Mouse (Mus musculus) forebrain, embryonic 15.5 days (tissue): ENCODE results near the gene Hnrnpa1. TPM values are rescaled to one million over a fixed set of nuclear protein-coding genes. Genes with fewer than 3 reads are reported as not detected.
"Not testable (repeated sequence)": the region's sequence is repeated elsewhere in the genome, so short reads cannot be mapped to it uniquely, and the experiment has no call there.

Source experiments
- ATAC-seq: fragments of 200-750 bp; cut with Nextera tagmentation; replicated peaks from 2 replicates; pipeline ENCODE4 v1.8.0; 2017; ENCODE audit warnings: mild to moderate bottlenecking, moderate TSS enrichment, moderate library complexity
- H3K27ac ChIP-seq: fragments of 300-500 bp; sonication (generic); replicated peaks from 2 replicates; pipeline ENCODE4 v1.5.1; 2015; ENCODE audit warnings: mild to moderate bottlenecking, inconsistent platforms
- H3K27me3 ChIP-seq: fragments of 300-500 bp; sonication (generic); 2 replicates; pipeline ENCODE4 v1.6.1; 2015; ENCODE audit warnings: inconsistent platforms
- H3K36me3 ChIP-seq: fragments of 300-500 bp; sonication (generic); 2 replicates; pipeline ENCODE4 v1.6.1; 2015; ENCODE audit warnings: mild to moderate bottlenecking, inconsistent platforms
- H3K4me1 ChIP-seq: fragments of 300-500 bp; sonication (generic); 2 replicates; pipeline ENCODE4 v1.6.1; 2015; ENCODE audit warnings: inconsistent platforms
- H3K4me2 ChIP-seq: fragments of 300-500 bp; sonication (generic); replicated peaks from 2 replicates; pipeline ENCODE4 v1.6.1; 2015; ENCODE audit warnings: mild to moderate bottlenecking, inconsistent platforms
- H3K4me3 ChIP-seq: fragments of 300-500 bp; sonication (generic); 2 replicates; pipeline ENCODE4 v1.5.1; 2015; ENCODE audit warnings: mild to moderate bottlenecking, inconsistent platforms
- H3K9ac ChIP-seq: fragments of 300-500 bp; sonication (generic); replicated peaks from 2 replicates; pipeline ENCODE4 v1.6.1; 2015; ENCODE audit warnings: mild to moderate bottlenecking, inconsistent platforms
- H3K9me3 ChIP-seq: fragments of 300-500 bp; sonication (generic); 2 replicates; pipeline ENCODE4 v1.6.1; 2016; ENCODE audit warnings: inconsistent platforms
- WGBS: fragments of 180-500 bp; shearing (Covaris S2); methylation state at CpG from one replicate; pipeline ENCODE4 v1.1.7; 2015; ENCODE audit warnings: mixed read lengths; 5-methylcytosine and 5-hydroxymethylcytosine counted together
- polyA plus RNA-seq: library from polyadenylated mRNA; unstranded; fragments of >200 nt; fragmentation: Nextera tagmentation; extraction: Ambion mirVana; gene quantifications from 2 replicates; pipeline ENCODE4 v1.2.1, GENCODE M21; 2015

The Hnrnpa1 gene
- polyA plus RNA-seq, 1 experiment from 2014 or later: 995 TPM

DNA sequence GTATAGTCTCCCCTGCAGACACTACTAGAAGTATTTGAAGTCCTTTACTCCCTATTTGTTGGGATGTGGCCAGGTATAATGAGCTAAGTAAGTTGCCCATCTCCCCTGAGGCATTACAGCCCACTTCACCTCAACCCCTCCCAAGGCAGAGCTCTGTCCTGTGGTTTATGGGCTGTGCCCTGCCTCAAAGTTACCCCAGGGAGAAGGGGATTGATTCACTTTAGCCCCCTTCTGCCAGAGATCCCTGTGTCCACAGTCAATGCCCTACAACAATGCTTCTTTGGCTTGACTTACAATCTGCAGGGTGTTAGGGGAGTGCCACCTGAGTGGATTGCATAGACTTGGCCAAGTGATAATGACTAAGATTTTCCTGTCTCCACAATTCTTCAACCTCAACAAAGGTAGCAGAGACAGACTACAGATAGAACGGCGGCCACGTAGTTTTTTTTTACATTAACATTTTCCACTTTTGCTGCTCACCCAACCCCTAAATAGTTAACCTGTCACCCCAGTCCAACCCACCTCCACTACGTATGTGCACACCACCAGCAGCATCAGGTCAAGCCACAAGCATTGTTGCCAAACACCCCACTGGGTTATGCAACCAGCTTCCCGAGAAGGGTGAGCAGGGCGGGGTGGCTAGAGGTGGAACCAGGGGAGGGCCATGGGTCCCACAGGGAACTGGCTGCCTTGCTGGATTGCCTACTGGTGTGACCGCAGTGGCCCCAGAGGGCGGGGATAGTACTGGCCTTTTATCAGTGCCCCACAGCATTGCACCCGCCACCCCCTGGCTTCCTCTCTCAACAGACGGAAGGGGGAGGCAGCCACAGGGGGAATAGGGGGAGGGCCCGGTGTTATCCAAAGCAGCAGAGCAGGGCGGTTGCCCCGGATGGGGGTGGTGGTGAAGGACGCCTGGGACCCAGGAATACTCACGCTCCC is 17.8 kb downstream of the Hnrnpa1 start, which contains the start of gene Nfe2:
TSS of gene Nfe2 (minus strand) at position 614 of the 939 bp plus-strand sequence.
- 15% methylated on average over 15 of the region's 15 CpGs for WGBS
- Histone ChIP-seq H3K27me3 (peaks cover 5% of the 10 kb centered on the region; the same call in 1 of the 2 replicates), H3K9me3 (no peaks in the 10 kb centered on the region), H3K36me3 (no peaks in the 10 kb centered on the region), H3K4me3 (no peak within 1 kb of the TSS), H3K4me2 (no peak within 1 kb of the TSS), H3K27ac (no peak within 1 kb of the TSS), H3K9ac (no peak within 1 kb of the TSS), H3K4me1 (peaks cover 6% of the 10 kb centered on the region)
- no peak for ATAC-seq

GRCm38 (mm10) chr15:103259162-103259561 is 18.9 kb downstream of the Hnrnpa1 start:
- Histone ChIP-seq H3K36me3 (no peaks in the 10 kb centered on the region), H3K4me3 (no peak overlapping the region), H3K4me1 (peaks cover 6% of the 10 kb centered on the region), H3K27ac (no peak overlapping the region), H3K27me3 (peaks cover 5% of the 10 kb centered on the region; the same call in 1 of the 2 replicates), H3K4me2 (no peak overlapping the region), H3K9me3 (no peaks in the 10 kb centered on the region), H3K9ac (no peak overlapping the region)
- 88% methylated on average over 5 of the region's 5 CpGs for WGBS
- no peak for ATAC-seq

- ATAC-seq: no peak
- WGBS: 69% methylated on average over 1 of the region's 1 CpGs
- H3K4me3 ChIP-seq: no peak overlapping the region
- H3K27me3 ChIP-seq: peaks cover 5% of the 10 kb centered on the region; the same call in 1 of the 2 replicates
- no peak overlapping the region for H3K9ac ChIP-seq
- H3K36me3 ChIP-seq: no peaks in the 10 kb centered on the region
- no peak overlapping the region for H3K4me2 ChIP-seq
- H3K27ac ChIP-seq: no peak overlapping the region
- H3K4me1 ChIP-seq: peaks cover 4% of the 10 kb centered on the region
- H3K9me3 ChIP-seq: no peaks in the 10 kb centered on the region
Observed at GRCm38 (mm10) chr15:103259989-103260388, 19.8 kb downstream of the Hnrnpa1 start.

- WGBS: 93% methylated on average over 2 of the region's 2 CpGs
- no peaks in the 10 kb centered on the region for H3K9me3 ChIP-seq
- H3K27ac ChIP-seq: no peak overlapping the region
- ATAC-seq: no peak
- H3K4me2 ChIP-seq: no peak overlapping the region
- no peaks in the 10 kb centered on the region for H3K36me3 ChIP-seq
- no peaks in the 10 kb centered on the region for H3K27me3 ChIP-seq
- H3K4me1 ChIP-seq: no peaks in the 10 kb centered on the region
- no peak overlapping the region for H3K4me3 ChIP-seq
- H3K9ac ChIP-seq: no peak overlapping the region
Observed at GRCm38 (mm10) chr15:103264794-103265193, 24.6 kb downstream of the Hnrnpa1 start.

- 79% methylated on average over 4 of the region's 4 CpGs for WGBS
- no peaks in the 10 kb centered on the region for H3K9me3 ChIP-seq
- H3K27ac ChIP-seq: no peak overlapping the region
- no peak overlapping the region for H3K4me2 ChIP-seq
- no peak overlapping the region for H3K4me3 ChIP-seq
- H3K9ac ChIP-seq: no peak overlapping the region
- no peaks in the 10 kb centered on the region for H3K27me3 ChIP-seq
- H3K36me3 ChIP-seq: no peaks in the 10 kb centered on the region
- peaks cover 9% of the 10 kb centered on the region for H3K4me1 ChIP-seq
- no peak for ATAC-seq
Observed at GRCm38 (mm10) chr15:103268903-103269302, 28.7 kb downstream of the Hnrnpa1 start.

DNA sequence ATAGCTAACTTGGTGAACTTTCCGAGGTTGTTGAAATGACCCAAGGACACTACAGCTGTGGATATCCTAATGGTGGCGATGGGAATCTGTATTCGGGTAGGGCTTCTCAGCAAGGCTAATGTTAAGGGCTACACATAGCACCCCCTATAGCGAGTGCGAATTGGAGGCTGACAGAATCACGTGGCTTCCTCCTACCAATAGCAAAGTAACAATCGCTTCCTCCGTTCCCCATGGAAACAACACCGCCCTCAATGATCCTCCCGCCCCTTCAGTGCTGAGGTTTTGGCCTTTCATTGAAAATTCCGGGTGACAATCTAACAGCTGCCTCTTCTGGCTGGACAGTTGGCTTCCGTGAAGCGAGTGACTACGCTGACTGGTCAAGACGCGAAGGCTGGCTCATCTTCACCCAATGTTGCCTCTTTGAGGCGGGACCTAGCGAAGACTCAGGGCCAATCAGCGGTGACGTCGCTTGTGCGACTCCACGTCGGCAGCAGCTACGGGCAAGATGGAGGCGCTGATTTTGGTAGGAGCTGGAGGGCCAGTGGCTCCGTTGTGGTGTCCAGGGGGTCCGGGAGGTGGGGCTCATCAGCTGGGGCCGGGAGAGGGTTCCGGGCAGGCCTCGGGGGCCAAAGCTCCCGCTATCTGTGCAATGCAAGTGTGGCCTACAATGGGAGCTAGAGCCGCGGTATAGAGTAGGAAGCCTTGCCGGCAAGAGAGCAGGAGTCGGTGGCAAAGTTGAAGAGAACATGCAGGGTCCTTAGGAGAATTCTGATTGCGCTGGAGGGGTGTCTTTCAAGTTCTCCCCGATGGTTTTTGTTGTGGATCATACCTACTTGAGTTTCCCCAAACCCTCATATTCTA is 32.4 kb downstream of the Hnrnpa1 start, which contains the start of gene Copz1:
TSS of gene Copz1 (plus strand) at position 296 of the 861 bp plus-strand sequence.
- Histone ChIP-seq H3K4me1 (peaks cover 18% of the 10 kb centered on the region), H3K9me3 (no peaks in the 10 kb centered on the region), H3K4me2 (peak within 1 kb of the TSS; percentile 77), H3K27me3 (no peaks in the 10 kb centered on the region), H3K27ac (peak within 1 kb of the TSS; percentile 72), H3K4me3 (peak within 1 kb of the TSS; percentile 85), H3K9ac (peak within 1 kb of the TSS; percentile 83), H3K36me3 (no peaks in the 10 kb centered on the region)
- ATAC-seq: peak; percentile 100
- WGBS: under 1% methylated on average over 38 of the region's 38 CpGs

DNA sequence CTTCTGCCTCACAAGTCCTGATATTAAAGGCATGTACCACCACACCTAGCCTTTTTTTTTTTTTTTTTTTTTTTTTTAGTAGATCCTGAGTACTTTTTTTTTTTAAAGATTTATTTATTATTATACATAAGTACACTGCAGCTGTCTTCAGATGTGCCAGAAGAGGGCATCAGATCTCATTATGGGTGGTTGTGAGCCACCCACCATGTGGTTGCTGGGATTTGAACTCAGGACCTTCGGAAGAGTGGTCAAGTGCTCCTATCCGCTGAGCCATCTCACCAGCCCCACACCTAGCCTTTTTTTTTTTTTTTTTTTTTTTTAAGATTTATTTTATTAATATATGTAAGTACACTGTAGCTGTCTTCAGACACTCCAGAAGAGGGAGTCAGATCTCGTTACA is 35.7 kb downstream of the Hnrnpa1 start:
- WGBS: 91% methylated on average over 3 of the region's 3 CpGs
- not testable (repeated sequence) for H3K36me3 ChIP-seq, H3K4me2 ChIP-seq, H3K27me3 ChIP-seq, H3K9ac ChIP-seq, H3K9me3 ChIP-seq, H3K4me3 ChIP-seq, ATAC-seq, H3K27ac ChIP-seq
- peaks cover 18% of the 10 kb centered on the region for H3K4me1 ChIP-seq

DNA sequence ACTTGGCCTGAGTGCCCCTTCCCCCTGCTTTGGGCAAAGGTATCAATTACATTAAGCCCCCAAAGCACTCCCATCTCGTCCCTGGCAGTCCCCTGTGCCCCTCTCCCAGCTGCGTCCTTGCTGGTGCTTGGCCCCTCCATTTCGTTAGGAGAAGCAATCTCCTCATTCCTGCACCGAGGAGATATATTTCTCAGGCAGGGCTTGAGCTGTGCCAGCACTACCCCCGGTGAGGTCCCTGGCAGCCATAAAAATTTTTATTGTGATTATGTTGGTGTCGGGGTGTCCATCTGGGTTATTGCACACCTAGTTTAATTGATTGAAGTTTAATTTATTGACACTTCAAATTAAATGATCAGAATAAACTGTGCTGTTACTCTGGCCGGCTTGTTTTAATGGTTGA is 37.7 kb downstream of the Hnrnpa1 start:
- no peak overlapping the region for H3K4me2 ChIP-seq
- no peak overlapping the region for H3K4me3 ChIP-seq
- no peak for ATAC-seq
- H3K36me3 ChIP-seq: no peaks in the 10 kb centered on the region
- 62% methylated on average over 7 of the region's 7 CpGs for WGBS
- no peaks in the 10 kb centered on the region for H3K27me3 ChIP-seq
- H3K9ac ChIP-seq: no peak overlapping the region; the same call in 1 of the 2 replicates
- H3K27ac ChIP-seq: no peak overlapping the region
- H3K4me1 ChIP-seq: peaks cover 18% of the 10 kb centered on the region
- no peaks in the 10 kb centered on the region for H3K9me3 ChIP-seq

- Histone ChIP-seq H3K9me3 (no peaks in the 10 kb centered on the region), H3K4me2 (no peak overlapping the region), H3K27ac (no peak overlapping the region), H3K27me3 (no peaks in the 10 kb centered on the region), H3K36me3 (no peaks in the 10 kb centered on the region), H3K9ac (no peak overlapping the region), H3K4me3 (no peak overlapping the region), H3K4me1 (peaks cover 4% of the 10 kb centered on the region)
- 60% methylated on average over 3 of the region's 3 CpGs for WGBS
- no peak for ATAC-seq
Observed at GRCm38 (mm10) chr15:103279750-103280149, 39.5 kb downstream of the Hnrnpa1 start.

DNA sequence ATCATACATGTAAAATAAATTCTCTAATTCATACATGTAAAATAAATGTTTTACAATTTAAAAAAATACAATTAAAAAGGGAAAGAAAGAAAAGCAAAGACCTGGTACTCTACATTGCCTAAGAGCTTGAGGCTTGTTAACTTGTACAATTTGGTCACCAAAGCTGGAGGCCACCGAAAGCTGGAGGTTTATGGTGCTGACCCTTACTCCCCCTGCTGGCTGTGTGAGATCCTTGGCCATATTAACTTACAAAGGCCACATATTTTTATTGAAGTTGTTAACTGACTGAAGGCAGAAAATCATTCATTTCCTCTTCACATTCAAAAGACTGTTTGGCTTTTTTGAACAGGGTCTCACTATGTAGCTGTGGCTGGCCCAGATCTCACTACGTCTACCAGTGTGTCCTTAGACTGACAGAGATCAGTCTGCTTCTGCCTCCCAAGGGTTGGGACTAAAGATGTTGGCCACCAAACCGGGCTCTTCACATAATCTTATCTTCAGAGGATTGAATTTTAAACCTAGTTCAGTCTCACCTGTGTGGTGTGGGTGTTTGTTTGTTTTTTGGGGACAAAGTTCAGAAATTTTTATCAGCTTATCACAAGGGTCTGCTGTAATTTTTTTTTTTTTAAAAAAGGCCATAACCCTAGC is 40.7 kb downstream of the Hnrnpa1 start:
- H3K4me1 ChIP-seq: peaks cover 15% of the 10 kb centered on the region
- no peaks in the 10 kb centered on the region for H3K36me3 ChIP-seq
- H3K27me3 ChIP-seq: no peaks in the 10 kb centered on the region
- no peak overlapping the region for H3K9ac ChIP-seq
- no peak overlapping the region for H3K4me2 ChIP-seq
- no peak overlapping the region for H3K27ac ChIP-seq
- 74% methylated on average over 3 of the region's 3 CpGs for WGBS
- H3K4me3 ChIP-seq: no peak overlapping the region
- H3K9me3 ChIP-seq: no peaks in the 10 kb centered on the region
- ATAC-seq: no peak

DNA sequence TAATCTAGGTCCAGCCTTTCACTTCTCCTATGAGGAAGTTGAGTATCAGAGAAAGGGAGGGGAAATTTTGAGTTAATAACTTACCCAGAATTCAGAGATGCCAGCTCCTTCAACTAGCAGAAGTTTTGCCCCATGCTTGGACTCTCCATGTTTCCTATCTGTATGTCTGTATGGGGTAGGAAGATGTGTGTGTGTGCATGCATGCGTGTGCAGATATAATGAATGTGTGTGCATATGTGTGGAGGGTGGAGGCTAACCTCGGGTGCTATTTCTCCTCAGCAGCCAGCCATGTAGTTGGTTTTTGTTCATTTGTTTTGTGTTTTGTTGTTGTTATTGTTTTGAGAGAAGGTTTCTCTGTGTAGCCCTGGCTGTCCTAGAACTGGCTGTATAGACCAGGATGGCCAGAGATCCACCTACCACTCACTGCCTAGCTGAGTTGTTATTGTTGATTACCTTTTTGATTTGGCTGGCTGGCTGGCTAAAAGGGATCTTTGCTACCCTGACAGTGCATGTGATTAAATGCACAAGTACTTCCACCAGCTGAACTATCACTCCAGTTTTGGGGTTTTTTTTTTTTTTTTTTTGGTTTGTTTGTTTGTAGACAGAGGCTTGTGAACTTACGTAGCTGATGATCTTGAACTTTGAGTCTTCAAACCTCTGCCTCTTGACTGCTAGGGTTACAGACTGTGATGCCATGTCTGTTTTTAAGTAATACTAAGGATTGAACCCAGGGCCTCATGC is 41.4 kb downstream of the Hnrnpa1 start:
- Histone ChIP-seq H3K4me2 (no peak overlapping the region), H3K4me3 (no peak overlapping the region), H3K27ac (no peak overlapping the region), H3K27me3 (no peaks in the 10 kb centered on the region), H3K4me1 (peaks cover 19% of the 10 kb centered on the region), H3K9me3 (no peaks in the 10 kb centered on the region), H3K36me3 (no peaks in the 10 kb centered on the region), H3K9ac (no peak overlapping the region)
- 92% methylated on average over 3 of the region's 3 CpGs for WGBS
- no peak for ATAC-seq
